Mouse (Mus musculus) embryonic fibroblast, embryonic 13.5 days (primary cell): ENCODE measurements at regions not wholly inside any gene's neighbourhood (a gene's known extent, or its start where the extent isn't known, plus 50 kb on each side); places are given as distances from the start of the nearest gene placed in this dataset.

Experiments used
- CTCF ChIP-seq: IDR thresholded peaks from 2 replicates; pipeline ENCODE4 v1.5.1; 2011; ENCODE audit warnings: mild to moderate bottlenecking, control low read depth, low read length, moderate library complexity, borderline replicate concordance; ENCODE audit not compliant: insufficient read depth
- POLR2A ChIP-seq: IDR thresholded peaks from 2 replicates; pipeline ENCODE4 v1.6.1; 2011; ENCODE audit warnings: low read depth, mild to moderate bottlenecking, control low read depth, low read length, moderate library complexity

GRCm38 (mm10) chr15:7013047-7013446 is 77.4 kb upstream of the Lifr start:
- TF ChIP-seq POLR2A (no peak), CTCF (no peak)
